Mouse (Mus musculus) splenic B cell, adult 2 months (primary cell): Measurements from ENCODE around the gene Olfr68.
"Not testable (repeated sequence)": the region's sequence is repeated elsewhere in the genome, so short reads cannot be mapped to it uniquely, and the experiment has no call there.

ENCODE experiments used
- DNase-seq: peaks from one replicate; pipeline ENCODE4 v3.0.0-alpha.2; 2011; ENCODE audit warnings: low read depth, low spot score
- H3K27me3 ChIP-seq: 2 replicates; pipeline ENCODE4 v1.6.1; 2012; ENCODE audit warnings: mild to moderate bottlenecking, low read length, moderate library complexity, mixed read lengths; ENCODE audit not compliant: control insufficient read depth, poor library complexity, insufficient read depth, severe bottlenecking
- H3K36me3 ChIP-seq: 2 replicates; pipeline ENCODE4 v1.6.1; 2012; ENCODE audit warnings: mild to moderate bottlenecking, low read length, moderate library complexity, mixed read lengths; ENCODE audit not compliant: control insufficient read depth, poor library complexity, insufficient read depth, severe bottlenecking

The Olfr68 gene

GRCm38 (mm10) chr7:103779598-103779997, at the start of gene Olfr68:
Gene Olfr68 (minus strand): TSS chr7:103779698.
- no peak for DNase-seq
- H3K36me3 ChIP-seq: no peaks in the 10 kb centered on the region
- no peaks in the 10 kb centered on the region; the same call in 1 of the 2 replicates for H3K27me3 ChIP-seq

GRCm38 (mm10) chr7:103827808-103828207, 48.3 kb upstream of the Olfr68 start, which contains the start of gene Hbb-bs:
Gene Hbb-bs (minus strand): TSS chr7:103828096.
- no peak for DNase-seq
- no peaks in the 10 kb centered on the region for H3K36me3 ChIP-seq
- H3K27me3 ChIP-seq: no peaks in the 10 kb centered on the region

GRCm38 (mm10) chr7:103827139-103827538, 47.6 kb upstream of the Olfr68 start:
- not testable (repeated sequence) for DNase-seq, H3K27me3 ChIP-seq, H3K36me3 ChIP-seq

GRCm38 (mm10) chr7:103826255-103826887, 46.9 kb upstream of the Olfr68 start:
- Histone ChIP-seq H3K36me3 (no peaks in the 10 kb centered on the region), H3K27me3 (no peaks in the 10 kb centered on the region)
- no peak for DNase-seq

GRCm38 (mm10) chr7:103825536-103826254, 46.2 kb upstream of the Olfr68 start:
- no peaks in the 10 kb centered on the region for H3K36me3 ChIP-seq
- DNase-seq: no peak

GRCm38 (mm10) chr7:103824597-103824996, 45.1 kb upstream of the Olfr68 start:
- no peak for DNase-seq
- no peaks in the 10 kb centered on the region for H3K36me3 ChIP-seq
- no peaks in the 10 kb centered on the region for H3K27me3 ChIP-seq

More at GRCm38 (mm10) chr7:103825536-103826254, 46.2 kb upstream of the Olfr68 start:
- H3K27me3 ChIP-seq: no peaks in the 10 kb centered on the region

GRCm38 (mm10) chr7:103815085-103815484, 35.6 kb upstream of the Olfr68 start:
- not testable (repeated sequence) for H3K27me3 ChIP-seq, H3K36me3 ChIP-seq
- peak; percentile 58 for DNase-seq

- no peaks in the 10 kb centered on the region for H3K27me3 ChIP-seq
- H3K36me3 ChIP-seq: no peaks in the 10 kb centered on the region
- no peak for DNase-seq
Observed at GRCm38 (mm10) chr7:103813766-103814165, 34.3 kb upstream of the Olfr68 start, which contains the start of gene Hbb-bt. Gene Hbb-bt (minus strand): TSS chr7:103813996.

- H3K36me3 ChIP-seq, DNase-seq, H3K27me3 ChIP-seq: not testable (repeated sequence)
Observed at GRCm38 (mm10) chr7:103813152-103813551, 33.7 kb upstream of the Olfr68 start.

- no peaks in the 10 kb centered on the region for H3K27me3 ChIP-seq
- no peaks in the 10 kb centered on the region for H3K36me3 ChIP-seq
- DNase-seq: peak; percentile 75
Observed at GRCm38 (mm10) chr7:103812174-103812573, 32.7 kb upstream of the Olfr68 start.

GRCm38 (mm10) chr7:103811223-103811845, 31.8 kb upstream of the Olfr68 start:
- no peaks in the 10 kb centered on the region for H3K27me3 ChIP-seq
- no peak for DNase-seq
- H3K36me3 ChIP-seq: no peaks in the 10 kb centered on the region

- DNase-seq: no peak
- H3K36me3 ChIP-seq: no peaks in the 10 kb centered on the region
- H3K27me3 ChIP-seq: no peaks in the 10 kb centered on the region
Observed at GRCm38 (mm10) chr7:103810746-103811145, 31.2 kb upstream of the Olfr68 start.

- no peak for DNase-seq
- H3K36me3 ChIP-seq: no peaks in the 10 kb centered on the region
- no peaks in the 10 kb centered on the region for H3K27me3 ChIP-seq
Observed at GRCm38 (mm10) chr7:103810296-103810695, 30.8 kb upstream of the Olfr68 start.

GRCm38 (mm10) chr7:103809801-103810155, 30.3 kb upstream of the Olfr68 start:
- no peak for DNase-seq
- Histone ChIP-seq H3K36me3 (no peaks in the 10 kb centered on the region), H3K27me3 (no peaks in the 10 kb centered on the region)
